Mouse (Mus musculus): ENCODE results near the gene Naa50. TPM values are rescaled to one million over a fixed set of nuclear protein-coding genes. Genes with fewer than 3 reads are reported as not detected.

Gene Naa50
- total RNA-seq, 4 experiments from 2014 or later, result 188 to 278 (median 246) TPM

- no peak for DNase-seq (ENCODE audit: low spot score in 2 of 2)
Observed at GRCm38 (mm10) chr16:44199066-44199703, 59.6 kb downstream of the Naa50 start.

- DNase-seq (ENCODE audit: low spot score in 2 of 2), result no peak
Observed at GRCm38 (mm10) chr16:44200146-44200545, 60.5 kb downstream of the Naa50 start.

DNA sequence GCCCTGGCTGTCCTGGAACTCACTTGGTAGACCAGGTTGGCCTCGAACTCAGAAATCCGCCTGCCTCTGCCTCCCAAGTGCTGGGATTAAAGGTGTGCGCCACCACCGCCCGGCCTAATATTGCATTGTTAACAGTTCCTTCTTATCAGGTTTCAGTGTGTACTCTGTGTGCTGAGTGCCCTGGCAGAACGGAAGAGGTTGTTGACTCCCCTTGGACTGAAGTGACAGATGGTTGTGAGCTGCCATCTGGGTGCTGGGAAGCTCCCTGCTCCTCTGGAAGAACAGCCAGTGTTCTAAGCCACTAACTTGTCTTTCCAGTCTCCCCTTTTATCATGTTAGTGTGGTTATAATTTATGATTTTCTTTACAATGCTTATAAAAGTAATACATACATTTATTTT lies 64.7 kb downstream of the Naa50 start:
- DNase-seq (ENCODE audit: low spot score in 2 of 2), result no peak

GRCm38 (mm10) chr16:44205973-44206372 lies 66.3 kb downstream of the Naa50 start:
- no peak for DNase-seq (ENCODE audit: low spot score in 2 of 2)

DNA sequence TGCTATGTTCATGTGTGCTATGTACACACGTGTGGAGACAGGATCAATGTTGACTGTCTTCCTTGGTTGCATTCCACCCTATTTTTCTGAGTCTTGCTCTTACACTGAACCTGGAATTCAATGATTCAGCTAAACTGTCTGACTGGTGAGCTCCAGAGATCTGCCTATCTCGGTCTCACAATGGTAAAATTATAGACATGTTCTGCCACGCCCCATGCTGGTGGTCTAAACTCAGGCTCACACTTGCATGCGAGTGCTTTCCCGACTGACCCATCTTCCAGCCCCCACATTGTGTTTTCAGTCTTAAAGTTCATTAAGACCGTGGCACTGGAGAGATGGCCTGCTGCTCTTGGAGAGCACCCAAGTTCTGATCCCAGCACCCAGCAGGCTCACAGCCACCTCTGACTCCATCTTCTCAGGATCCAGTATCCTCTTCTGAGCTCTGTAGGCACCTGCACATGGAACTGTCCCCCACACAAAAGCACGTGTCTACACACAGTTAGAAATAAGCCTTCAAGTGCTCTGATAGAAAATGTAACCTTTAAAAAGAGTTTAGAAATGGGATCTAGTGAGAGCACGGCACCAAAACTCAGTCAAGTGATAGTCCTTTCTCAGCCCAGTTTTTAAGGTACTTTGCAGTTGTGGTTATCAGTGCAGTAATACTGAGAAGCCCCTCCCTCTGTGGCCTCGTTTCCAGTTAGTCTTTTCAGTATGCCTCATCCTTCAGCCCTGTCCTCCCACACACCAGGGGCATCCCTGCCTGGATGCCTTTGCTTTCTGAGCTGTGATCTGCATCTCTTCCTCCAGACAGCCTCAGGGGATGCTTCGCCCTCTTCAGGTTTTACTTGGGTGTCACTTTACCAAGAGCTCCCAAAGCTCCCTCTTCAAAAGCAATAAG lies 70.8 kb downstream of the Naa50 start:
- no peak for DNase-seq (ENCODE audit: low spot score in 2 of 2)

- DNase-seq (ENCODE audit: low spot score in 2 of 2), result no peak
Observed at GRCm38 (mm10) chr16:44211054-44211414, 71.4 kb downstream of the Naa50 start.

- no peak for DNase-seq (ENCODE audit: low spot score in 2 of 2)
Observed at GRCm38 (mm10) chr16:44212703-44213102, 73.1 kb downstream of the Naa50 start.

Other genes starting within 250 kb of the Naa50 start
- 1 to 10 TPM; 6.4 to 8.8 (median 7.4) TPM for gene Qtrt2, start 213.0 kb upstream of the Naa50 start, total RNA-seq (2022)
- 10 to 100 TPM in 2 of 4 experiments, 1 to 10 TPM in 2; 8.3 to 13.8 (median 9.4) TPM for gene Zdhhc23, start 160.0 kb upstream of the Naa50 start, total RNA-seq (2022)
- gene Gramd1c, start 76.5 kb upstream of the Naa50 start, total RNA-seq (2022), result under 1 TPM; 0.19 to 0.51 (median 0.26) TPM
- gene Atp6v1a, start 125 bp upstream of the Naa50 start, total RNA-seq (2022), result 10 to 100 TPM; 16.2 to 27.1 (median 22.1) TPM
- gene Usf3, start 33.4 kb downstream of the Naa50 start, total RNA-seq (2022), result 10 to 100 TPM; 32.1 to 59.9 (median 42.4) TPM
- not detected for gene Sidt1, start 193.4 kb downstream of the Naa50 start, total RNA-seq (2022)
- gene Spice1, start 207.3 kb downstream of the Naa50 start, total RNA-seq (2022), result 1 to 10 TPM; 3.7 to 7.3 (median 5.6) TPM